Mouse (Mus musculus): Measurements from ENCODE around the gene Rpl7l1.

DNA sequence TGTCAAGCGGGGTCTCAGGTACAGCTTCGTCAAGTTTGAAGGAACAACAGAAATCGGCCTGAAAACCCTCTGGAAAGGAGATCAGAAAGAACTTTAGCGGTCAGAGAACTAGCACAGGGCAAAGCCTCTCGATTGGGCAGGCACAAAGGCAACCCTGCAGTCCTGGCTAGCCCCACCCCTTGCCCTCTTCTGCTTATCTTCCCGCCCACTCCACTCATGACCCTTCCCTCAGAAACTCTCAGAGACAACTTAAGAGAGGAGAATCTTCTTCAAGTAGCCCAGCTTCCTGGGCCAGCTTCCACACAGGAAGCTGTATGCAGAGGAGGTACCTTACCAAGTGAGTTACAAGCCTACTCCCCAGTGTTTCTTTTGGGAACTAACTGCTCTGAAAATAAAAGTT lies 19.3 kb upstream of the Rpl7l1 start:
- TF ChIP-seq CTCF (IDR thresholded peaks at IDR 0.05; ENCODE audit: low read depth, low read length) (no peak), POLR2A (IDR thresholded peaks at IDR 0.05; ENCODE audit: extremely low read depth, insufficient read depth, low read length) (no peak)
